Mouse (Mus musculus) stomach, embryonic 14.5 days (tissue): ENCODE data around the gene Sez6. TPM values are rescaled to one million over a fixed set of nuclear protein-coding genes. Genes with fewer than 3 reads are reported as not detected.

Experiments used
- ATAC-seq: fragments of 200-750 bp; cut with Nextera tagmentation; 2 replicates; pipeline ENCODE4 v1.8.0; 2017; ENCODE audit warnings: low read depth, moderate TSS enrichment; ENCODE audit not compliant: insufficient number of reproducible peaks, insufficient read depth, low FRiP score
- H3K27ac ChIP-seq: fragments of 300-500 bp; sonication (generic); 2 replicates; pipeline ENCODE4 v1.5.1; 2014; ENCODE audit warnings: mild to moderate bottlenecking, low read length, moderate library complexity, mixed read lengths
- H3K27me3 ChIP-seq: fragments of 300-500 bp; sonication (generic); 2 replicates; pipeline ENCODE4 v1.6.1; 2014; ENCODE audit warnings: low read length, control low read depth, mixed read lengths; ENCODE audit not compliant: control insufficient read depth, insufficient read depth
- H3K36me3 ChIP-seq: fragments of 300-500 bp; sonication (generic); 2 replicates; pipeline ENCODE4 v1.6.1; 2014; ENCODE audit warnings: mild to moderate bottlenecking, control low read depth, low read length, moderate library complexity, mixed read lengths; ENCODE audit not compliant: control insufficient read depth, insufficient read depth
- H3K4me1 ChIP-seq: fragments of 300-500 bp; sonication (generic); 2 replicates; pipeline ENCODE4 v1.6.1; 2014; ENCODE audit warnings: low read length, control low read depth, mixed read lengths; ENCODE audit not compliant: control insufficient read depth, insufficient read depth
- H3K4me2 ChIP-seq: fragments of 300-500 bp; sonication (generic); replicated peaks from 2 replicates; pipeline ENCODE4 v1.6.1; 2014; ENCODE audit warnings: low read depth, low read length, control low read depth
- H3K4me3 ChIP-seq: fragments of 300-500 bp; sonication (generic); 2 replicates; pipeline ENCODE4 v1.5.1; 2014; ENCODE audit warnings: low read depth, low read length, control low read depth
- H3K9ac ChIP-seq: fragments of 300-500 bp; sonication (generic); replicated peaks from 2 replicates; pipeline ENCODE4 v1.6.1; 2014; ENCODE audit warnings: low read depth, mild to moderate bottlenecking, control low read depth, low read length, moderate library complexity, mixed read lengths
- H3K9me3 ChIP-seq: fragments of 300-500 bp; sonication (generic); 2 replicates; pipeline ENCODE4 v1.6.1; 2016; ENCODE audit warnings: low read depth, low read length, control low read depth; ENCODE audit not compliant: control insufficient read depth
- WGBS: fragments of 180-500 bp; shearing (Covaris S2); extraction: QIAGEN DNeasy Blood & Tissue Kit; methylation state at CpG from one replicate; pipeline ENCODE4 v1.1.7; 2014; 5-methylcytosine and 5-hydroxymethylcytosine counted together
- polyA plus RNA-seq: library from polyadenylated mRNA; unstranded; fragments of >200 nt; fragmentation: Nextera tagmentation; extraction: Ambion mirVana; gene quantifications from 2 replicates; pipeline ENCODE4 v1.2.1, GENCODE M21; 2014

The Sez6 gene
- polyA plus RNA-seq, 1 experiment from 2014 or later = 2.1 TPM

DNA sequence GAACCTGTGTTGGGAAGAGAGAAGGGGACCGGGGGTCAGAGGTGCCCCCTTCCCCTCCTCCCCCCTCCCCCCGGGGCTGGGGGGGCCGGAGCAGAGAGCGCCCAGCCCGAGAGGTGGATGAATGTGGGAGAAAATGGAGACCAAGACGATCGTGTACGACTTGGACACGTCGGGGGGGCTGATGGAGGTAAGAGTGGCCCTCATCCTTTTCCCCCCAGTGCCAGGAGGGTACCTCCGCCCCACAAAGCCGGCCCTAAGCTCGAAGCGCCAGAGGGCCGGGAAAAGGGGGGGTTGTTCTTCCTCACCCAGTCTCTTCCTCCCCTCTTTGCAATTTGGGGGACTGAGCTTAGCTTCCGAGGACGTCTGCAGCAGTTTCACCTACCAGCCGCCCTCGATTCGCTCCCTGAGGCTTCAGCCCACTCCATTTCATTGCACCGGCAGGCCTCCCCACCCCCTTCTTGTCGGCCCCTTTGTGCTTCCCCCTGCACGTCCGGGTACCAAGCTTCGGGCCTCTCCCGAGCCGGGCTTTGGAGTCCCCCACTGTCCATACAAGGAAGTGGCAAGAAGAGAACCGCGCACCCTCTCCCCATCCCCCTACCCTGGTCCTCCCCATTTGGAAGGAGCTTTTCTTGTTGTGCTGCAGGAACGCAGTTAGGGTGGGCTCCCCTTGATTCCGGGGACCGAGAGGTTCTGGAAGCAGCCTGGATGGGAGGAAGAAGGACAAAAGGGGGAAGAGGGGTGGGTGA lies 52.8 kb downstream of the Sez6 start:
- Histone ChIP-seq H3K9ac (peak overlapping the region; percentile 96), H3K27ac (peak overlapping the region; percentile 94), H3K9me3 (no peaks in the 10 kb centered on the region), H3K27me3 (no peaks in the 10 kb centered on the region), H3K4me2 (peak overlapping the region; percentile 82), H3K4me1 (0 out of 2 replicates have a peak, but pooled peaks cover 10% of the 10 kb centered on the region), H3K36me3 (peaks cover 10% of the 10 kb centered on the region), H3K4me3 (peak overlapping the region; percentile 98)
- under 1% methylated on average over 27 of the region's 32 CpGs for WGBS
- ATAC-seq = no peak

DNA sequence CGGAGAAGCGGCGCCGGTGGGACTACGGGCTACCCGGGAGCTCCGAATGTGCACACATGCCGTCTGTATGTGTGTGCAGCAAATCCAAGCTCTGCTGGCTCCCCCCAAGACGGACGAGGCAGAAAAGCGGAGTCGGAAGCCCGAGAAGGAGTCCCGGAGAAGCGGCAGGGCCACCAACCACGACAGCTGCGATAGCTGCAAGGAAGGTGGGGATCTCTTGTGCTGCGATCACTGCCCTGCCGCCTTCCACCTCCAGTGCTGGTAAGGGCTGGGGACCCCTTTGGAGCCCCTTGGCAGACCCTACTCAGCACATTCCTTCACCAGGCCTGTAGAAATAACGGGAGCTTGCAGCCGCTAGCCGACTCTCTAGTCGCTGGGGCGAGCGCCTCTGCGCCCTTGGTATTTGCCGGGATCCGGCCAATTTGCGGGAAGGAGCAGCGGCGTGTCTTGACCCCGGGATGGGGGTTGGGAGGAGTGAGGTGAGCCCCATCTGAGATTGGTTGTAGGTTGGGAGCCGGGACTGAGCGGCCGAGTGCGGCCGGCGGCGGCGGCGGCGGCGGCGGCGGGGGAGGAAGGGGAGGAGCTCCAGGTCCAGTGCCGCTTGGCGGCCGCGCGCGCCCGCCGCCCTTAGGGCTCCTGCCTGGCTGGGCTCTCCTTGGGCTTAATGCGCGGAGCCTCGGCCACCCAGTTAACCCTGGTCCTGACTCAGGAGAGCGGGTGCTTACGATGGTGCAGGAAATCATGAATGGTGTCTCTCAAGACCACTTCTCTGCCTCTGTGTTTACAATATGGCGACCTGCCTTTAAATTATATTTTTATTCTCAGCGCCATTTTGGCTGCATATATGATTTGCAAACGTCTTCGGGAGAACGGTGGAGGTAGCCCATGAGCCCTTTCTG lies 53.6 kb downstream of the Sez6 start:
- peak overlapping the region; percentile 82 for H3K4me2 ChIP-seq
- peak overlapping the region; percentile 98 for H3K4me3 ChIP-seq
- H3K9ac ChIP-seq = peak overlapping the region; percentile 96
- peak overlapping the region; percentile 94 for H3K27ac ChIP-seq
- H3K36me3 ChIP-seq = peaks cover 18% of the 10 kb centered on the region
- no peak; the same call in 1 of the 2 replicates for ATAC-seq
- H3K27me3 ChIP-seq = no peaks in the 10 kb centered on the region
- no peaks in the 10 kb centered on the region for H3K9me3 ChIP-seq
- under 1% methylated on average over 57 of the region's 63 CpGs for WGBS
- 0 out of 2 replicates have a peak, but pooled peaks cover 10% of the 10 kb centered on the region for H3K4me1 ChIP-seq

DNA sequence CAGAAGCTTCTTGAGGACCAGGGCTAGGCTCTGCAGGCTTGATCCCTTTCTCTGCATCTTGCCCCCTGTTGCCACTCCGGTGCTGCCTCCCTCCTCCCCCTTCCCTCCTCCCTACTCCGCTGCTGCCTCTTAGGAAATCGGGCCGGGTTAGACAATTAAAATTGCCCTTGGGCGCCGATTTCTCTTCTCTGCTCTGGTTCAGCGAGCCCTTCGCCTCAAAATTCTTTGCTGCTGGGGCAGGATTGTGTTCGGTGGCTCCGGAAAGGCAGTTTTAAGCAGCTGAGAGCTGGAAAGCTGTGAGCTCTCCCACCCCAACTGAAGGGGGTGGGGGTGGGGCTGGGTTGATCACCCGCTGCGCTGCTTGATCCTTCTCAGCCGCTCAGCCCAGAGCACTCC lies 54.2 kb downstream of the Sez6 start:
- H3K4me2 ChIP-seq = peak overlapping the region; percentile 82
- H3K27ac ChIP-seq = peak overlapping the region; percentile 94
- peak overlapping the region; percentile 98 for H3K4me3 ChIP-seq
- peak overlapping the region; percentile 96 for H3K9ac ChIP-seq
- 0 out of 2 replicates have a peak, but pooled peaks cover 10% of the 10 kb centered on the region for H3K4me1 ChIP-seq
- H3K9me3 ChIP-seq = no peaks in the 10 kb centered on the region
- no peaks in the 10 kb centered on the region for H3K27me3 ChIP-seq
- H3K36me3 ChIP-seq = peaks cover 18% of the 10 kb centered on the region
- ATAC-seq = no peak
- WGBS = 0% methylated on average over 13 of the region's 13 CpGs

DNA sequence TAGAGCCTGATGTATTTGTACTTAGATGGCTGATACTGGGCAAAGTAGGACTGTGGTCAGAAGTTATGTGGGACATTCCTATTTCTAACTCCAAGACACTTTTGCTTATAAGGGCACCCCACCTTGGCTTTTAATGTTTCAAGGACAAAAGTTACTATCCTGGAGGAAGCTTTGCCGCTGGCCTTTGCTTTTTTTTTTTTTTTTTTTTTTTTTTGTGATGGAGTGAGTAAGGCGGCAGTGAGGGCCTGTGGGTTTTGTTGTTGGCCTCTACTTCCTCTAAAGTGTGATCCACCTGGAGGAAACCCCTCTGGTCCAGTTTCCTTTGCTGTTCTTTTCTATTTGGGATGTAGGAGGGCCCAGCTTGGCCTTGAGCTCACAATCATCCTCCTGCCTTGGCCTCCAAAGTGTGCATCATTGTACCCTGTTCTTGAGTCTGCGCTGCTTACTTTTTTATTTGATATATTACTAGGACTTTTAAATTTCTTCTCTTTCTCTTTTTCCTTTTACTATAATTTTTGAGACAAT lies 55.0 kb downstream of the Sez6 start:
- peaks cover 18% of the 10 kb centered on the region for H3K36me3 ChIP-seq
- WGBS = 75% methylated on average over 3 of the region's 3 CpGs

DNA sequence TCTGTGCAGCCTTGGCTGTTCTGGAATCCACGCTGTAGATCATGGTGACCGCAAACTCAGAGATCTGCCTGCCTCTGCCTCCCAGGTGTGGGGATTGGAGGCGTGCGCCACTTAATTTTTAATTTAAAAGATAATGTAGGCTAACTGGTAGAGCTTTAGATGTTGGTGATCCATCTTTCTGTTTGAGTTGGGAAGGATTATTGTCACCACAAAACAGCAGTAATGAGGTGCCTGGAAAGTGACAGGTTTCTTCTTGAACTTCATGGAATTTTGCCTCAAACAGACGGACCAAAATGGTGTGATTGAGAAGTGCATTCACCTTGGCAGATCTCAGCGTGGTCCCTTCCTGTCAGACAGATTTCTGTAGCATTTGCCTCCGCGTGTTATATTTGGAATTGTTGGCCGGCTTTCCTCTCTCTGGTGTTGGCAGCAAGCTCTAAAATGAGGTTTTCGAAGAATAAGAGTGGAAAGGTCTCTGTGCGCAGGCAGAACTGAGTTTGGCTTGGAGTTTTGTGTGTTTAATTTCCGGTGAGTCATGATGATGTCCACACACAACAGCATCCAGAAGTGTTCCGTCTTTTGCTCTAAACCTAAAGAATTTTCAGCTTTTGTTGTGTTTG lies 58.6 kb downstream of the Sez6 start:
- WGBS = 93% methylated on average over 13 of the region's 13 CpGs
- Histone ChIP-seq H3K27ac (no peak overlapping the region), H3K36me3 (peaks cover 25% of the 10 kb centered on the region), H3K4me1 (0 out of 2 replicates have a peak, but pooled peaks cover 10% of the 10 kb centered on the region), H3K27me3 (no peaks in the 10 kb centered on the region), H3K9ac (no peak overlapping the region), H3K9me3 (no peaks in the 10 kb centered on the region), H3K4me2 (no peak overlapping the region), H3K4me3 (no peak overlapping the region)
- no peak for ATAC-seq

More for the DNA sequence above, 55.0 kb downstream of the Sez6 start:
- H3K9ac ChIP-seq = peak overlapping the region; percentile 96
- no peak for ATAC-seq
- H3K27ac ChIP-seq = peak overlapping the region; percentile 94; the same call in 1 of the 2 replicates
- no peaks in the 10 kb centered on the region for H3K27me3 ChIP-seq
- no peaks in the 10 kb centered on the region for H3K9me3 ChIP-seq
- H3K4me1 ChIP-seq = 0 out of 2 replicates have a peak, but pooled peaks cover 10% of the 10 kb centered on the region
- peak overlapping the region; percentile 82 for H3K4me2 ChIP-seq
- peak overlapping the region; percentile 98 for H3K4me3 ChIP-seq

DNA sequence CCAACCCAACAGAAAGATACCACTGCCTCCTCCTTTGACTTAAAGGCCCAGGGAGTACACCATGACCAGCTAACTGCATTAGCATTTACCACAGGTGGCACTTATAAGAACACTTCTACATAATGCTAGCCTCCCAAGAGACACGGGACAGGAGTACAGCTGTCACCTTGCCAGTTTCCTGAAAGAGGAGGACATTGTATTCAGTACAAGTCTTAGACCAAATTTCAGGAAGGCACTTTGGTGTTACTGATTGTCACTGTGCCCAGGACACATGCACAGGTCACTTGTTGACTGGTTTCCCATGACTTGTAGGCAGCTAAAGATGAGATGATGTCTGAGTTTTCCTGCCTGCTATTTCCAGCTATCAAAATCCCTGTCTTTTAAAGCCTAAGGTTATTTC lies 65.0 kb downstream of the Sez6 start:
- 76% methylated on average over 1 of the region's 1 CpGs for WGBS
- Histone ChIP-seq H3K4me1 (no peaks in the 10 kb centered on the region), H3K27me3 (no peaks in the 10 kb centered on the region), H3K4me3 (no peak overlapping the region), H3K36me3 (peaks cover 16% of the 10 kb centered on the region; the same call in 1 of the 2 replicates), H3K4me2 (no peak overlapping the region), H3K9ac (no peak overlapping the region), H3K27ac (no peak overlapping the region), H3K9me3 (no peaks in the 10 kb centered on the region)
- no peak for ATAC-seq

DNA sequence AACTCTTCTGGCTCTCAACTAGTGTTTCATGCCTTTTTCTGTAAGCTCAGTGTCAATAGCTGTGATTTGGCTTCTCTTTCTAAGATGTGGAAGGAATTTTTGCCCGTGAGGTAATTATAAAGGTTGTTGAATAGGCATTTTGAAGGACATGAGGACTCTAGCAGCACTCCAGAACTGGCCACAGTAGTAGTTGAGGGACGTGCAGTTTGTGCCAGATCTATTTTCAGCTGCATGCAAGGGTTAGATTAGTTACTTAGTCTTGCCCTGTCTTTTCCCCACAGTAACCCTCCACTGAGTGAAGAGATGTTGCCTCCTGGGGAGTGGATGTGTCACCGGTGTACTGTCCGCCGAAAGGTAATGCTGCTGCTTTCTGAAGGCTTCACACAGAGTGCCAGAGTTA lies 75.8 kb downstream of the Sez6 start:
- no peak overlapping the region for H3K27ac ChIP-seq
- H3K4me1 ChIP-seq = no peaks in the 10 kb centered on the region
- WGBS = 96% methylated on average over 5 of the region's 5 CpGs
- H3K27me3 ChIP-seq = no peaks in the 10 kb centered on the region
- ATAC-seq = no peak
- H3K9ac ChIP-seq = no peak overlapping the region
- no peak overlapping the region for H3K4me3 ChIP-seq
- H3K9me3 ChIP-seq = no peaks in the 10 kb centered on the region
- no peak overlapping the region for H3K4me2 ChIP-seq
- H3K36me3 ChIP-seq = peaks cover 63% of the 10 kb centered on the region

DNA sequence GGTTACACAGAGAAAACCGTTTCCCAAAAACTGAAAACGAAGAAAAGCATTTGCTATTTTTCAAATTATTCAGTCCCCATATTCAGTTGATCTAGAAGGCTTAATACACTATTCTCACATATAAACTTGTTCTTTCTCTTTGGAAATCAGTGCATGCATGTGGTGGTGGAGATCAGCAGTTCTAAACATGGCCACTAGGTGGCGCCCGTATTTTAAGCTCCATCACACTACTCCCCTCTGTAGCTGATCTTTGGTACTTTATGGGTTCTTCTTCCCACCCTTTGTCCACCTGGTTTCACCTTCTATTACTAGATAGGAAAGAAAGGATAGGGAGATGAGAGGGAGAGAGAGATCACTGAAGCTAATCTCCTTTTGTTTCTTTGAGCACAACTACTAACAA lies 89.1 kb downstream of the Sez6 start:
- Histone ChIP-seq H3K4me2 (no peak overlapping the region), H3K36me3 (peaks cover 87% of the 10 kb centered on the region), H3K9me3 (no peaks in the 10 kb centered on the region), H3K27me3 (no peaks in the 10 kb centered on the region), H3K27ac (no peak overlapping the region), H3K4me3 (no peak overlapping the region), H3K9ac (no peak overlapping the region), H3K4me1 (no peaks in the 10 kb centered on the region)
- WGBS = 16% methylated on average over 4 of the region's 4 CpGs
- ATAC-seq = peak; percentile 63; the same call in 1 of the 2 replicates
